Mouse (Mus musculus): ENCODE data around the gene Rnf212b.
A peak's percentile ranks its signal among the peaks of the same experiment; 100 is the strongest.

Gene Rnf212b

GRCm38 (mm10) chr14:54796760-54797159 is 17.2 kb upstream of the Rnf212b start:
- DNase-seq (ENCODE audit: low read depth) = no peak

- no peak for DNase-seq (ENCODE audit: low read depth)
Observed at GRCm38 (mm10) chr14:54799686-54800085, 14.3 kb upstream of the Rnf212b start.

GRCm38 (mm10) chr14:54802428-54802827 is 11.5 kb upstream of the Rnf212b start:
- no peak for DNase-seq (ENCODE audit: low read depth)

GRCm38 (mm10) chr14:54806124-54806523 is 7.8 kb upstream of the Rnf212b start:
- no peak for DNase-seq (ENCODE audit: low read depth)

- no peak for DNase-seq (ENCODE audit: low read depth)
Observed at GRCm38 (mm10) chr14:54808718-54809667, 4.9 kb upstream of the Rnf212b start.

- no peak for DNase-seq (ENCODE audit: low read depth)
Observed at GRCm38 (mm10) chr14:54809668-54810033, 4.3 kb upstream of the Rnf212b start.

GRCm38 (mm10) chr14:54815737-54816136 is 1.8 kb downstream of the Rnf212b start:
- no peak for DNase-seq (ENCODE audit: low read depth)

- no peak for DNase-seq (ENCODE audit: low read depth)
Observed at GRCm38 (mm10) chr14:54817791-54818190, 3.9 kb downstream of the Rnf212b start.

- no peak for DNase-seq (ENCODE audit: low read depth)
Observed at GRCm38 (mm10) chr14:54822301-54822700, 8.4 kb downstream of the Rnf212b start.

GRCm38 (mm10) chr14:54823716-54824115 is 9.8 kb downstream of the Rnf212b start:
- no peak for DNase-seq (ENCODE audit: low read depth)

GRCm38 (mm10) chr14:54843461-54843860 is 29.5 kb downstream of the Rnf212b start:
- DNase-seq (ENCODE audit: low read depth) = no peak

GRCm38 (mm10) chr14:54855726-54856125 is 41.8 kb downstream of the Rnf212b start:
- no peak for DNase-seq (ENCODE audit: low read depth)

GRCm38 (mm10) chr14:54856703-54857102 is 42.8 kb downstream of the Rnf212b start:
- DNase-seq (ENCODE audit: low read depth) = no peak

- no peak for DNase-seq (ENCODE audit: low read depth)
Observed at GRCm38 (mm10) chr14:54857891-54858290, 44.0 kb downstream of the Rnf212b start.

GRCm38 (mm10) chr14:54860511-54860910 is 46.6 kb downstream of the Rnf212b start:
- no peak for DNase-seq (ENCODE audit: low read depth)

- peak; percentile 77 for DNase-seq (ENCODE audit: low read depth)
Observed at GRCm38 (mm10) chr14:54863501-54864312, 49.8 kb downstream of the Rnf212b start.

GRCm38 (mm10) chr14:54864313-54865036 is 50.5 kb downstream of the Rnf212b start:
- DNase-seq (ENCODE audit: low read depth) = no peak

GRCm38 (mm10) chr14:54865626-54866025 is 51.7 kb downstream of the Rnf212b start:
- no peak for DNase-seq (ENCODE audit: low read depth)

- no peak for DNase-seq (ENCODE audit: low read depth)
Observed at GRCm38 (mm10) chr14:54866268-54866667, 52.3 kb downstream of the Rnf212b start.

- no peak for DNase-seq (ENCODE audit: low read depth)
Observed at GRCm38 (mm10) chr14:54866936-54867335, 53.0 kb downstream of the Rnf212b start.

GRCm38 (mm10) chr14:54868026-54868425 is 54.1 kb downstream of the Rnf212b start:
- no peak for DNase-seq (ENCODE audit: low read depth)

GRCm38 (mm10) chr14:54870861-54871260 is 56.9 kb downstream of the Rnf212b start, which contains the start of gene Homez:
Gene Homez, minus strand, starts transcription at chr14:54870961.
- no peak for DNase-seq (ENCODE audit: low read depth)
